Mouse (Mus musculus): ENCODE results near the gene St3gal6. TPM values are rescaled to one million over a fixed set of nuclear protein-coding genes. Genes with fewer than 3 reads are reported as not detected.

Gene St3gal6
- total RNA-seq, 2 experiments from 2014 or later: 41.9 to 43.0 TPM

- DNase-seq: no peak
These were observed 44.1 kb downstream of the St3gal6 start for GRCm38 (mm10) chr16:58479898-58480448.

GRCm38 (mm10) chr16:58476363-58476762 lies 47.7 kb downstream of the St3gal6 start:
- peak; percentile 68 to 78 for DNase-seq

- DNase-seq: no peak
These were observed 48.4 kb downstream of the St3gal6 start for GRCm38 (mm10) chr16:58475544-58476154.

- peak in 1 of 2 experiments; percentile 47 for DNase-seq
These were observed 49.2 kb downstream of the St3gal6 start for GRCm38 (mm10) chr16:58474875-58475274.

GRCm38 (mm10) chr16:58470841-58471240 lies 53.2 kb downstream of the St3gal6 start:
- no peak for DNase-seq

GRCm38 (mm10) chr16:58470061-58470460 lies 54.0 kb downstream of the St3gal6 start:
- DNase-seq: no peak

GRCm38 (mm10) chr16:58465412-58465811 lies 58.6 kb downstream of the St3gal6 start:
- no peak for DNase-seq

- DNase-seq: no peak
These were observed 60.0 kb downstream of the St3gal6 start for GRCm38 (mm10) chr16:58464051-58464450.

- DNase-seq: no peak
These were observed 61.5 kb downstream of the St3gal6 start for GRCm38 (mm10) chr16:58462519-58462918.

- no peak for DNase-seq
These were observed 62.1 kb downstream of the St3gal6 start for GRCm38 (mm10) chr16:58461856-58462518.

GRCm38 (mm10) chr16:58460386-58460785 lies 63.7 kb downstream of the St3gal6 start:
- DNase-seq: no peak

- peak in 1 of 2 experiments; percentile 56 for DNase-seq
These were observed 64.1 kb downstream of the St3gal6 start for GRCm38 (mm10) chr16:58459966-58460365.

- DNase-seq: no peak
These were observed 67.1 kb downstream of the St3gal6 start for GRCm38 (mm10) chr16:58456991-58457390.

GRCm38 (mm10) chr16:58456445-58456844 lies 67.6 kb downstream of the St3gal6 start:
- DNase-seq: no peak

- DNase-seq: no peak
These were observed 68.9 kb downstream of the St3gal6 start for GRCm38 (mm10) chr16:58455118-58455517.

- DNase-seq: peak; percentile 63 to 80
These were observed 69.4 kb downstream of the St3gal6 start for GRCm38 (mm10) chr16:58454617-58455016.

- DNase-seq: no peak
These were observed 70.2 kb downstream of the St3gal6 start for GRCm38 (mm10) chr16:58453820-58454219.

- DNase-seq: peak; percentile 70 to 74
These were observed 70.9 kb downstream of the St3gal6 start for GRCm38 (mm10) chr16:58453138-58453537.

GRCm38 (mm10) chr16:58451647-58452046 lies 72.4 kb downstream of the St3gal6 start:
- DNase-seq: no peak

GRCm38 (mm10) chr16:58450648-58451047 lies 73.4 kb downstream of the St3gal6 start:
- DNase-seq: no peak

GRCm38 (mm10) chr16:58449073-58449472 lies 75.0 kb downstream of the St3gal6 start:
- no peak for DNase-seq

- no peak for DNase-seq
These were observed 77.5 kb downstream of the St3gal6 start for GRCm38 (mm10) chr16:58446281-58447259.

All from heart, adult 18-20 months (tissue).